In the genomic region with DNA sequence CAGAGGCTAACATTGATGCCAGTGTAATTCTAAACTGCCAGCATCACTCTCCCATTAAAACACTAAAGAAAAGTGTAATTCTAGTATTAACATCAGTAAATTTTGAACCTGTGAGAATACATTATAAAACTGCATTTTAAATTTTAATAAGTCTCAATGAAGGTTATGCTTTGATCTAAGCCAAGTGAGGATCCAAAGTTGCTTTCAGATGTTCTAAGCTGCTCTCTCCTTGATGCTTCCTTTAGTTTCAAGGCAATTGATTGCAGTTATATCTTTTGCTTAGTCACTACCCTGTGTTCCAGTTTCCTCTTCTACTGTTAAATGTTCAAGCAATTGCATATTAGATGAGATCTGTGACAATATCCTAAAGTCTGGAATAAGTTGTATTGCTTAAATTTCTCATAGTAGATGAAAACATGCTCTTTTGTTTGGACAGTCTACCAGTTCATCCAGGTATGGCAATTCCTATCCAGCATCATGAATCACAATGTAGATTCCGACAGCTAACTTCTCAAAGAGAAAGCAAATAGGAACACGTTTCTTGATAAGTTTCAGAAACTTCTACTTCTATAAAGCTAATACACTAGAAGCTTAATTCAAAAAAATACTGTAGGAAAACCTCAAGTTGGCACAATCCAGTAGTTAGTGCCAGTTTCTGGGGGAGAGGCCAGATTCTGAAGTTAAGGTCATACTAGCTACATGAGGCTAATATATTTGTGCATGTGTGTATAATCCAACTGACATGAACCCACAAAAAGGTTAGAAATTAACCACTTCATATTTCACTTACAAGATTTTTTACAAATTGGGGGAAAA, we compare ENCODE assay signal across 9 mouse cellular contexts. TPM values are rescaled to one million over a fixed set of nuclear protein-coding genes. Genes with fewer than 3 reads are reported as not detected.
DNase-seq lines count a peak whose midpoint lies in the region; ATAC-seq and TF ChIP-seq lines count a peak whose summit lies in the region.
"Had no signal": no experiment of that assay in that cellular context is flagged by ENCODE, and none has a peak within 500 bp of the region (broad histone marks: within the 10 kb centered on the region; RNA-seq: fewer than 3 reads in every experiment).

No protein-coding gene starts in this region.

- peak; percentile 65 for DNase-seq in lung, embryonic 14.5 days
- DNase-seq in lung, adult 18-20 months = no peak
- DNase-seq in embryo, embryonic 10 days (ENCODE audit: low spot score) = peak; percentile 54
- no peak for DNase-seq in hindbrain, postnatal 0 days (ENCODE audit: low spot score)
- DNase-seq in ovary, postnatal 10 days (ENCODE audit: low spot score) = no peak
- DNase-seq in spleen, adult 12 weeks (ENCODE audit: low spot score) = no peak
- no peak for DNase-seq in urinary bladder, postnatal 25 days (ENCODE audit: low spot score)
- DNase-seq: cerebellum, adult 9-11 months had no signal

- 0 out of 2 replicates have a peak, but pooled peaks cover 3% of the 10 kb centered on the region for H3K4me1 ChIP-seq in lung, embryonic 14.5 days (ENCODE audit: insufficient read depth)
- H3K4me1 ChIP-seq in hindbrain, postnatal 0 days (ENCODE audit: insufficient read depth, low read length) = peaks cover 7% of the 10 kb centered on the region; the same call in 1 of the 2 replicates
- H3K4me1 ChIP-seq in neural tube, embryonic 13.5 days (replicated peaks) = peaks cover 42% of the 10 kb centered on the region

- WGBS in lung, embryonic 14.5 days = 13% methylated on average over 2 of the region's 2 CpGs
- WGBS in hindbrain, postnatal 0 days = 44% methylated on average over 2 of the region's 2 CpGs
- WGBS in neural tube, embryonic 13.5 days = 35% methylated on average over 2 of the region's 2 CpGs

- no peak for ATAC-seq in lung, embryonic 14.5 days (ENCODE audit: insufficient read depth)
- no peak for ATAC-seq in hindbrain, postnatal 0 days
- no peak for ATAC-seq in neural tube, embryonic 13.5 days (ENCODE audit: low read depth)

- H3K9ac ChIP-seq in lung, embryonic 14.5 days = peak overlapping the region; percentile 82
- peak overlapping the region; percentile 51 for H3K9ac ChIP-seq in hindbrain, postnatal 0 days (replicated peaks; ENCODE audit: low read length)
- peak overlapping the region; percentile 80 for H3K9ac ChIP-seq in neural tube, embryonic 13.5 days

- H3K4me3 ChIP-seq in lung, embryonic 14.5 days (ENCODE audit: low read depth, low read length) = peak overlapping the region; percentile 45
- H3K4me3 ChIP-seq in hindbrain, postnatal 0 days (ENCODE audit: low read length) = peak overlapping the region; percentile 39
- H3K4me3 ChIP-seq in neural tube, embryonic 13.5 days = peak overlapping the region; percentile 45

- no peak for TF ChIP-seq CTCF in lung, embryonic 14.5 days (IDR thresholded peaks at IDR 0.05; ENCODE audit: low read depth)
- no peak for TF ChIP-seq CTCF in hindbrain, postnatal 0 days (IDR thresholded peaks at IDR 0.05; ENCODE audit: low read depth)

- peak overlapping the region; percentile 99 for H3K27ac ChIP-seq in lung, embryonic 14.5 days (ENCODE audit: low read depth)
- H3K27ac ChIP-seq in hindbrain, postnatal 0 days = peak overlapping the region; percentile 95
- peak overlapping the region; percentile 96 for H3K27ac ChIP-seq in neural tube, embryonic 13.5 days (replicated peaks)

- H3K36me3 ChIP-seq in lung, embryonic 14.5 days (ENCODE audit: insufficient read depth) = no peaks in the 10 kb centered on the region
- no peaks in the 10 kb centered on the region for H3K36me3 ChIP-seq in hindbrain, postnatal 0 days (ENCODE audit: insufficient read depth, low read length)
- no peaks in the 10 kb centered on the region for H3K36me3 ChIP-seq in neural tube, embryonic 13.5 days

- no peaks in the 10 kb centered on the region for H3K9me3 ChIP-seq in lung, embryonic 14.5 days (ENCODE audit: low read depth, low read length)
- H3K9me3 ChIP-seq in hindbrain, postnatal 0 days (ENCODE audit: low read length) = no peaks in the 10 kb centered on the region
- no peaks in the 10 kb centered on the region for H3K9me3 ChIP-seq in neural tube, embryonic 13.5 days

- peak overlapping the region; percentile 87 for H3K4me2 ChIP-seq in lung, embryonic 14.5 days
- H3K4me2 ChIP-seq in hindbrain, postnatal 0 days (ENCODE audit: low read depth, low read length) = peak overlapping the region; percentile 59
- H3K4me2 ChIP-seq in neural tube, embryonic 13.5 days = peak overlapping the region; percentile 81

- no peaks in the 10 kb centered on the region for H3K27me3 ChIP-seq in lung, embryonic 14.5 days (ENCODE audit: insufficient read depth, low read length)
- H3K27me3 ChIP-seq in hindbrain, postnatal 0 days (ENCODE audit: insufficient read depth, low read length) = no peaks in the 10 kb centered on the region
- H3K27me3 ChIP-seq in neural tube, embryonic 13.5 days = no peaks in the 10 kb centered on the region

RNA-seq across cellular contexts. Expression of a gene that starts 1.2 kb away (rescaled TPM):
- 14.9 TPM in 2 replicates for polyA plus RNA-seq in lung, embryonic 14.5 days (2014; fragmentation: Nextera tagmentation; extraction: Ambion mirVana)
- total RNA-seq in hindbrain, postnatal 0 days (2014; rRNA removed) = 1,151 and 1,635 TPM in 2 replicates
- polyA plus RNA-seq in hindbrain, postnatal 0 days (2015; fragmentation: Nextera tagmentation; extraction: Ambion mirVana) = 2.6 and 5.2 TPM in 2 replicates
- 2.2 and 3.5 TPM in 2 replicates for polyA plus RNA-seq in neural tube, embryonic 13.5 days (2015; fragmentation: Nextera tagmentation; extraction: Ambion mirVana)

RNA-seq across cellular contexts. Expression of a gene that starts 1.4 kb away (rescaled TPM):
- polyA plus RNA-seq in lung, embryonic 14.5 days (2014; fragmentation: Nextera tagmentation; extraction: Ambion mirVana) = 164 and 166 TPM in 2 replicates
- 221 and 249 TPM in 2 replicates for total RNA-seq in hindbrain, postnatal 0 days (2014; rRNA removed)
- polyA plus RNA-seq in hindbrain, postnatal 0 days (2015; fragmentation: Nextera tagmentation; extraction: Ambion mirVana) = 12.2 and 13.8 TPM in 2 replicates
- polyA plus RNA-seq in neural tube, embryonic 13.5 days (2015; fragmentation: Nextera tagmentation; extraction: Ambion mirVana) = 12.3 and 18.7 TPM in 2 replicates

RNA-seq across cellular contexts. Expression of a gene that starts 1.6 kb away (rescaled TPM):
- 7.8 and 12.2 TPM in 2 replicates for polyA plus RNA-seq in lung, embryonic 14.5 days (2014; fragmentation: Nextera tagmentation; extraction: Ambion mirVana)
- total RNA-seq in hindbrain, postnatal 0 days (2014; rRNA removed) = 695 and 1,354 TPM in 2 replicates
- polyA plus RNA-seq in hindbrain, postnatal 0 days (2015; fragmentation: Nextera tagmentation; extraction: Ambion mirVana) = 1.3 and 2.4 TPM in 2 replicates
- 0.81 and 1.6 TPM in 2 replicates for polyA plus RNA-seq in neural tube, embryonic 13.5 days (2015; fragmentation: Nextera tagmentation; extraction: Ambion mirVana)

RNA-seq across cellular contexts. Expression of a gene that starts 1.8 kb away (rescaled TPM):
- 4.2 and 4.9 TPM in 2 replicates for polyA plus RNA-seq in lung, embryonic 14.5 days (2014; fragmentation: Nextera tagmentation; extraction: Ambion mirVana)
- 636 and 885 TPM in 2 replicates for total RNA-seq in hindbrain, postnatal 0 days (2014; rRNA removed)
- polyA plus RNA-seq in hindbrain, postnatal 0 days (2015; fragmentation: Nextera tagmentation; extraction: Ambion mirVana) = 0.69 TPM in 1 of 2 replicates, not detected in the other
- polyA plus RNA-seq in neural tube, embryonic 13.5 days (2015; fragmentation: Nextera tagmentation; extraction: Ambion mirVana) = 1.2 and 1.3 TPM in 2 replicates

RNA-seq across cellular contexts. Expression of a gene that starts 3.1 kb away (rescaled TPM):
- 10.0 and 13.9 TPM in 2 replicates for polyA plus RNA-seq in lung, embryonic 14.5 days (2014; fragmentation: Nextera tagmentation; extraction: Ambion mirVana)
- total RNA-seq in hindbrain, postnatal 0 days (2014; rRNA removed) = 173 and 207 TPM in 2 replicates
- 0.96 and 1.4 TPM in 2 replicates for polyA plus RNA-seq in hindbrain, postnatal 0 days (2015; fragmentation: Nextera tagmentation; extraction: Ambion mirVana)
- 0.63 and 2.0 TPM in 2 replicates for polyA plus RNA-seq in neural tube, embryonic 13.5 days (2015; fragmentation: Nextera tagmentation; extraction: Ambion mirVana)

Comparison
In these comparisons a context has a peak if more than half of its experiments do, and no peak if none do; other contexts are left out.
1. DNase-seq: peak in lung, embryonic 14.5 days (single experiment) and embryo, embryonic 10 days (single experiment); none in lung, adult 18-20 months (0 of 2), hindbrain, postnatal 0 days (single experiment), ovary, postnatal 10 days (single experiment), spleen, adult 12 weeks (single experiment) and urinary bladder, postnatal 25 days (single experiment).
2. Peak in every context shown above with its lines, with median percentiles within 50 percentile points of each other: H3K27ac ChIP-seq, H3K4me2 ChIP-seq, H3K4me3 ChIP-seq and H3K9ac ChIP-seq.